Mouse (Mus musculus): ENCODE results near the gene Gm20708. TPM values are rescaled to one million over a fixed set of nuclear protein-coding genes. Genes with fewer than 3 reads are reported as not detected.

Gm20708 gene
- polyA plus RNA-seq (2014; fragmentation: Nextera tagmentation; extraction: Ambion mirVana): 0.17 TPM in 1 of 2 replicates, not detected in the other

- peak within 1 kb of the TSS; percentile 60 for H3K9ac ChIP-seq (replicated peaks; ENCODE audit: low read length)
- peak within 1 kb of the TSS; percentile 74 for H3K4me3 ChIP-seq (ENCODE audit: low read depth, low read length)
- no peaks in the 10 kb centered on the region; the same call in 1 of the 2 replicates for H3K4me1 ChIP-seq (ENCODE audit: control insufficient read depth, insufficient read depth, low read length)
- no peak within 1 kb of the TSS for H3K27ac ChIP-seq (replicated peaks; ENCODE audit: low read depth, low read length)
- H3K9me3 ChIP-seq (replicated peaks; ENCODE audit: control insufficient read depth, low read length): no peaks in the 10 kb centered on the region
- H3K27me3 ChIP-seq (ENCODE audit: control insufficient read depth, insufficient read depth, low read length): no peaks in the 10 kb centered on the region
- under 1% methylated on average over 68 of the region's 75 CpGs for WGBS
- DNase-seq (ENCODE audit: low spot score) (peak; percentile 84), ATAC-seq (replicated peaks; ENCODE audit: insufficient number of reproducible peaks, low FRiP score, low TSS enrichment, low read depth) (peak; percentile 25; the same call in 1 of the 2 replicates)
- H3K36me3 ChIP-seq (replicated peaks; ENCODE audit: control insufficient read depth, insufficient read depth, low read depth, low read length): peaks cover 7% of the 10 kb centered on the region
- H3K4me2 ChIP-seq (ENCODE audit: low read depth, low read length): peak within 1 kb of the TSS; percentile 100
These were observed at the start of gene Gm20708, which contains the start of gene Syngr2 for GRCm38 (mm10) chr11:117809407-117810311. Gene Gm20708 (plus strand): TSS chr11:117809668. Gene Syngr2 (plus strand): TSS chr11:117809668.

- H3K4me2 ChIP-seq (ENCODE audit: low read depth, low read length): no peak overlapping the region
- H3K9ac ChIP-seq (replicated peaks; ENCODE audit: low read length): no peak overlapping the region
- ATAC-seq (replicated peaks; ENCODE audit: insufficient number of reproducible peaks, low FRiP score, low TSS enrichment, low read depth) (no peak), DNase-seq (ENCODE audit: low spot score) (no peak)
- no peaks in the 10 kb centered on the region for H3K4me1 ChIP-seq (ENCODE audit: control insufficient read depth, insufficient read depth, low read length)
- no peak overlapping the region for H3K27ac ChIP-seq (replicated peaks; ENCODE audit: low read depth, low read length)
- 94% methylated on average over 26 of the region's 26 CpGs for WGBS
- no peaks in the 10 kb centered on the region for H3K9me3 ChIP-seq (replicated peaks; ENCODE audit: control insufficient read depth, low read length)
- no peaks in the 10 kb centered on the region for H3K27me3 ChIP-seq (ENCODE audit: control insufficient read depth, insufficient read depth, low read length)
- H3K36me3 ChIP-seq (replicated peaks; ENCODE audit: control insufficient read depth, insufficient read depth, low read depth, low read length): peaks cover 24% of the 10 kb centered on the region
- H3K4me3 ChIP-seq (ENCODE audit: low read depth, low read length): no peak overlapping the region
These were observed 48.9 kb upstream of the Gm20708 start for GRCm38 (mm10) chr11:117760374-117761119.

GRCm38 (mm10) chr11:117761801-117762200 lies 47.7 kb upstream of the Gm20708 start:
- no peak for ATAC-seq (replicated peaks; ENCODE audit: insufficient number of reproducible peaks, low FRiP score, low TSS enrichment, low read depth)
- WGBS: 92% methylated on average over 13 of the region's 13 CpGs

GRCm38 (mm10) chr11:117762246-117762645 lies 47.2 kb upstream of the Gm20708 start:
- ATAC-seq (replicated peaks; ENCODE audit: insufficient number of reproducible peaks, low FRiP score, low TSS enrichment, low read depth) (no peak), DNase-seq (ENCODE audit: low spot score) (no peak)
- no peak overlapping the region for H3K4me2 ChIP-seq (ENCODE audit: low read depth, low read length)
- peaks cover 14% of the 10 kb centered on the region for H3K36me3 ChIP-seq (replicated peaks; ENCODE audit: control insufficient read depth, insufficient read depth, low read depth, low read length)
- H3K27ac ChIP-seq (replicated peaks; ENCODE audit: low read depth, low read length): no peak overlapping the region
- no peaks in the 10 kb centered on the region for H3K4me1 ChIP-seq (ENCODE audit: control insufficient read depth, insufficient read depth, low read length)
- no peaks in the 10 kb centered on the region for H3K27me3 ChIP-seq (ENCODE audit: control insufficient read depth, insufficient read depth, low read length)
- no peaks in the 10 kb centered on the region for H3K9me3 ChIP-seq (replicated peaks; ENCODE audit: control insufficient read depth, low read length)
- WGBS: 92% methylated on average over 12 of the region's 12 CpGs
- H3K9ac ChIP-seq (replicated peaks; ENCODE audit: low read length): no peak overlapping the region
- H3K4me3 ChIP-seq (ENCODE audit: low read depth, low read length): no peak overlapping the region

More at GRCm38 (mm10) chr11:117761801-117762200, 47.7 kb upstream of the Gm20708 start:
- no peak overlapping the region for H3K9ac ChIP-seq (replicated peaks; ENCODE audit: low read length)
- no peaks in the 10 kb centered on the region for H3K9me3 ChIP-seq (replicated peaks; ENCODE audit: control insufficient read depth, low read length)
- H3K27ac ChIP-seq (replicated peaks; ENCODE audit: low read depth, low read length): no peak overlapping the region
- H3K4me1 ChIP-seq (ENCODE audit: control insufficient read depth, insufficient read depth, low read length): no peaks in the 10 kb centered on the region
- H3K27me3 ChIP-seq (ENCODE audit: control insufficient read depth, insufficient read depth, low read length): no peaks in the 10 kb centered on the region
- no peak overlapping the region for H3K4me2 ChIP-seq (ENCODE audit: low read depth, low read length)
- peaks cover 14% of the 10 kb centered on the region for H3K36me3 ChIP-seq (replicated peaks; ENCODE audit: control insufficient read depth, insufficient read depth, low read depth, low read length)
- no peak overlapping the region for H3K4me3 ChIP-seq (ENCODE audit: low read depth, low read length)
- no peak for DNase-seq (ENCODE audit: low spot score)

- no peak overlapping the region for H3K4me2 ChIP-seq (ENCODE audit: low read depth, low read length)
- H3K27ac ChIP-seq (replicated peaks; ENCODE audit: low read depth, low read length): no peak overlapping the region
- H3K4me3 ChIP-seq (ENCODE audit: low read depth, low read length): no peak overlapping the region
- no peaks in the 10 kb centered on the region for H3K9me3 ChIP-seq (replicated peaks; ENCODE audit: control insufficient read depth, low read length)
- WGBS: 85% methylated on average over 9 of the region's 9 CpGs
- H3K27me3 ChIP-seq (ENCODE audit: control insufficient read depth, insufficient read depth, low read length): no peaks in the 10 kb centered on the region
- no peaks in the 10 kb centered on the region for H3K4me1 ChIP-seq (ENCODE audit: control insufficient read depth, insufficient read depth, low read length)
- no peak for ATAC-seq (replicated peaks; ENCODE audit: insufficient number of reproducible peaks, low FRiP score, low TSS enrichment, low read depth)
- H3K9ac ChIP-seq (replicated peaks; ENCODE audit: low read length): no peak overlapping the region
- peaks cover 10% of the 10 kb centered on the region for H3K36me3 ChIP-seq (replicated peaks; ENCODE audit: control insufficient read depth, insufficient read depth, low read depth, low read length)
- no peak for DNase-seq (ENCODE audit: low spot score)
These were observed 45.1 kb upstream of the Gm20708 start for GRCm38 (mm10) chr11:117764319-117764718.

- H3K9me3 ChIP-seq (replicated peaks; ENCODE audit: control insufficient read depth, low read length): no peaks in the 10 kb centered on the region
- DNase-seq (ENCODE audit: low spot score) (no peak), ATAC-seq (replicated peaks; ENCODE audit: insufficient number of reproducible peaks, low FRiP score, low TSS enrichment, low read depth) (0 out of 2 replicates have a peak, but pooled peaks have one; percentile 26)
- H3K27me3 ChIP-seq (ENCODE audit: control insufficient read depth, insufficient read depth, low read length): no peaks in the 10 kb centered on the region
- H3K36me3 ChIP-seq (replicated peaks; ENCODE audit: control insufficient read depth, insufficient read depth, low read depth, low read length): peaks cover 5% of the 10 kb centered on the region
- 88% methylated on average over 5 of the region's 5 CpGs for WGBS
- H3K9ac ChIP-seq (replicated peaks; ENCODE audit: low read length): no peak overlapping the region
- H3K4me2 ChIP-seq (ENCODE audit: low read depth, low read length): no peak overlapping the region
- H3K27ac ChIP-seq (replicated peaks; ENCODE audit: low read depth, low read length): no peak overlapping the region
- no peak overlapping the region for H3K4me3 ChIP-seq (ENCODE audit: low read depth, low read length)
- H3K4me1 ChIP-seq (ENCODE audit: control insufficient read depth, insufficient read depth, low read length): no peaks in the 10 kb centered on the region
These were observed 44.1 kb upstream of the Gm20708 start for GRCm38 (mm10) chr11:117765361-117765760.

- Histone ChIP-seq H3K36me3 (replicated peaks; ENCODE audit: control insufficient read depth, insufficient read depth, low read depth, low read length) (no peaks in the 10 kb centered on the region; the same call in none of the 2 replicates), H3K9ac (replicated peaks; ENCODE audit: low read length) (no peak overlapping the region), H3K4me1 (ENCODE audit: control insufficient read depth, insufficient read depth, low read length) (no peaks in the 10 kb centered on the region)
These were observed 43.2 kb upstream of the Gm20708 start for GRCm38 (mm10) chr11:117766275-117766674.

More at GRCm38 (mm10) chr11:117766275-117766674, 43.2 kb upstream of the Gm20708 start:
- no peak overlapping the region for H3K27ac ChIP-seq (replicated peaks; ENCODE audit: low read depth, low read length)
- 87% methylated on average over 3 of the region's 3 CpGs for WGBS
- ATAC-seq (replicated peaks; ENCODE audit: insufficient number of reproducible peaks, low FRiP score, low TSS enrichment, low read depth) (no peak), DNase-seq (ENCODE audit: low spot score) (no peak)
- H3K27me3 ChIP-seq (ENCODE audit: control insufficient read depth, insufficient read depth, low read length): no peaks in the 10 kb centered on the region
- no peaks in the 10 kb centered on the region for H3K9me3 ChIP-seq (replicated peaks; ENCODE audit: control insufficient read depth, low read length)
- H3K4me2 ChIP-seq (ENCODE audit: low read depth, low read length): no peak overlapping the region
- H3K4me3 ChIP-seq (ENCODE audit: low read depth, low read length): no peak overlapping the region
